Mouse (Mus musculus): ENCODE measurements around the gene Dock3.

The Dock3 gene

GRCm38 (mm10) chr9:106892552-106892875 lies 339.2 kb downstream of the Dock3 start:
- in situ Hi-C loops (cut with MboI; ENCODE audit: unreplicated experiment in 2 of 2) = loop anchor here (5.0 to 10.0 kb wide), 4 partner anchors 70 to 642 kb away; partner anchors contain the start of genes Tex264 (in 2 of the 2), Dcaf1 (in 1 of the 2), Hemk1 (in 1 of the 2) and Tmem115 (in 1 of the 2)

GRCm38 (mm10) chr9:106891829-106892551 lies 339.7 kb downstream of the Dock3 start, which contains the start of gene Manf:
Gene Manf, minus strand, starts transcription at chr9:106891979.
- in situ Hi-C loops (cut with MboI; ENCODE audit: unreplicated experiment in 2 of 2) = loop anchor here (5.0 to 10.0 kb wide), 4 partner anchors 70 to 643 kb away; partner anchors contain the start of genes Tex264 (in 2 of the 2), Dcaf1 (in 1 of the 2), Hemk1 (in 1 of the 2) and Tmem115 (in 1 of the 2)

- in situ Hi-C loops (cut with MboI; ENCODE audit: unreplicated experiment in 2 of 2) = loop anchor here (5.0 to 10.0 kb wide), 4 partner anchors 69 to 643 kb away; partner anchors contain the start of genes Tex264 (in 2 of the 2), Dcaf1 (in 1 of the 2), Hemk1 (in 1 of the 2) and Tmem115 (in 1 of the 2)
Measured at GRCm38 (mm10) chr9:106891341-106891741, 340.4 kb downstream of the Dock3 start.

- in situ Hi-C loops (cut with MboI; ENCODE audit: unreplicated experiment in 2 of 2) = loop anchor here (5.0 to 10.0 kb wide), 4 partner anchors 68 to 644 kb away; partner anchors contain the start of genes Tex264 (in 2 of the 2), Dcaf1 (in 1 of the 2), Hemk1 (in 1 of the 2) and Tmem115 (in 1 of the 2)
Measured at GRCm38 (mm10) chr9:106890496-106891240, 341.0 kb downstream of the Dock3 start.

- in situ Hi-C loops (cut with MboI; ENCODE audit: unreplicated experiment in 2 of 2) = no loop called here
Measured at GRCm38 (mm10) chr9:106889321-106889720, 342.4 kb downstream of the Dock3 start.

GRCm38 (mm10) chr9:106888346-106888745 lies 343.4 kb downstream of the Dock3 start:
- in situ Hi-C loops (cut with MboI; ENCODE audit: unreplicated experiment in 2 of 2) = no loop called here

GRCm38 (mm10) chr9:106886828-106887702 lies 344.6 kb downstream of the Dock3 start, which contains the start of gene Rbm15b:
Gene Rbm15b, minus strand, starts transcription at chr9:106887428.
- in situ Hi-C loops (cut with MboI; ENCODE audit: unreplicated experiment in 2 of 2) = no loop called here

- in situ Hi-C loops (cut with MboI; ENCODE audit: unreplicated experiment in 2 of 2) = no loop called here
Measured at GRCm38 (mm10) chr9:106885901-106886731, 345.6 kb downstream of the Dock3 start.

GRCm38 (mm10) chr9:106884996-106885900 lies 346.5 kb downstream of the Dock3 start:
- in situ Hi-C loops (cut with MboI; ENCODE audit: unreplicated experiment in 2 of 2) = loop anchor here in 1 of 2 experiments (5.0 kb wide), 1 partner anchor 48 kb away; no protein-coding TSS in a partner anchor

GRCm38 (mm10) chr9:106884306-106884705 lies 347.4 kb downstream of the Dock3 start:
- in situ Hi-C loops (cut with MboI; ENCODE audit: unreplicated experiment in 2 of 2) = loop anchor here in 1 of 2 experiments (5.0 kb wide), 1 partner anchor 47 kb away; no protein-coding TSS in a partner anchor

GRCm38 (mm10) chr9:106883085-106883484 lies 348.6 kb downstream of the Dock3 start:
- in situ Hi-C loops (cut with MboI; ENCODE audit: unreplicated experiment in 2 of 2) = loop anchor here in 1 of 2 experiments (5.0 kb wide), 1 partner anchor 46 kb away; no protein-coding TSS in a partner anchor

- in situ Hi-C loops (cut with MboI; ENCODE audit: unreplicated experiment in 2 of 2) = loop anchor here in 1 of 2 experiments (5.0 kb wide), 1 partner anchor 45 kb away; no protein-coding TSS in a partner anchor
Measured at GRCm38 (mm10) chr9:106882176-106882575, 349.5 kb downstream of the Dock3 start.

- in situ Hi-C loops (cut with MboI; ENCODE audit: unreplicated experiment in 2 of 2) = loop anchor here in 1 of 2 experiments (5.0 kb wide), 1 partner anchor 44 kb away; no protein-coding TSS in a partner anchor
Measured at GRCm38 (mm10) chr9:106881071-106881755, 350.5 kb downstream of the Dock3 start.

GRCm38 (mm10) chr9:106879471-106879870 lies 352.2 kb downstream of the Dock3 start:
- in situ Hi-C loops (cut with MboI; ENCODE audit: unreplicated experiment in 2 of 2) = no loop called here

- in situ Hi-C loops (cut with MboI; ENCODE audit: unreplicated experiment in 2 of 2) = no loop called here
Measured at GRCm38 (mm10) chr9:106876666-106877065, 355.0 kb downstream of the Dock3 start.

GRCm38 (mm10) chr9:106874216-106874615 lies 357.5 kb downstream of the Dock3 start:
- in situ Hi-C loops (cut with MboI; ENCODE audit: unreplicated experiment in 2 of 2) = no loop called here

- in situ Hi-C loops (cut with MboI; ENCODE audit: unreplicated experiment in 2 of 2) = no loop called here
Measured at GRCm38 (mm10) chr9:106858036-106858435, 373.7 kb downstream of the Dock3 start.

All from v-Abl transformed pro-B cells (cell line).